Mouse (Mus musculus): ENCODE measurements around the gene Abcc4. TPM values are rescaled to one million over a fixed set of nuclear protein-coding genes. Genes with fewer than 3 reads are reported as not detected.

The Abcc4 gene
- total and polyA plus RNA-seq, 2 experiments from 2014 or later = 2.3 to 4.8 TPM

DNA sequence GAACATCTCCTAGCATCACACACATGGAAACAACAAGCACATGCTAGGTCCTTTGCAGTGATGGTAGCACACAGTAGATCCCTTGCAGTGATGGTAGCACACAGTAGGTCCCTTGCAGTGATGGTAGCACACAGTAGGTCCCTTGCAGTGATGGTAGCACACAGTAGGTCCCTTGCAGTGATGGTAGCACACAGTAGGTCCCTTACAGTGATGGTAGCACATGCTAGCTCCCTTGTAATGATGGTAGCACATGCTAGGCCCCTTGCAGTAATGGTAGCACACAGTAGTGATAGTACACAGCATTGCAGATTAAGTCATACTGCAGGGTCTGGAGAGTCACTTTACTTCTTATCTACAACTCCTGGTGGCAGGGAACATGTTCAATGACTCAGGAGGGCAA is 46.8 kb downstream of the Abcc4 start:
- no peaks in the 10 kb centered on the region for H3K9me3 ChIP-seq (ENCODE audit: low read length)
- H3K4me1 ChIP-seq (ENCODE audit: insufficient read depth, low read length) = no peaks in the 10 kb centered on the region
- H3K9ac ChIP-seq (replicated peaks; ENCODE audit: low read length) = no peak overlapping the region
- no peaks in the 10 kb centered on the region for H3K27me3 ChIP-seq (ENCODE audit: insufficient read depth, low read length)
- H3K4me3 ChIP-seq (ENCODE audit: low read length) = no peak overlapping the region
- TF ChIP-seq CTCF (IDR thresholded peaks at IDR 0.05; ENCODE audit: low read depth) = no peak
- no peak for DNase-seq (ENCODE audit: low spot score)
- H3K27ac ChIP-seq = no peak overlapping the region
- H3K4me2 ChIP-seq (ENCODE audit: low read depth, low read length) = no peak overlapping the region
- H3K36me3 ChIP-seq (ENCODE audit: insufficient read depth, low read length) = no peaks in the 10 kb centered on the region
- ATAC-seq = no peak

DNA sequence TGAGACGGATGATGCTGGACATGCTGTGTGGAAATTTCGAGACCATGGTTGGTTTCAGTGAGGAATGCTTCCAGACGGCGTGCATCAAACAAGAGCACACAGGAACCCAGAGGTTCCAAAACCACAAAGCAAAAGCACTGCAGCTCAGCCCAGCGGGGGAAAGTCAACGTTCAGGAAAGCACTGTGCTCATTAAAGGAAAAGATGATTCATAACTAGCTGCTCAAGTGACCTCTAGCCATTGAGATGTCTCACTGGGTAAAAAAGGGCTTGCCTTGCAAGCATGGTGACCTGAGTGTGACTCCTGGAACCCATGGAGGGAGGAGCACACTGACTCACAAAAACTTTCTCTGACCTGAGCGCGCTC is 47.7 kb downstream of the Abcc4 start:
- no peak for ATAC-seq
- no peak for DNase-seq (ENCODE audit: low spot score)
- Histone ChIP-seq H3K27ac (no peak overlapping the region), H3K4me2 (ENCODE audit: low read depth, low read length) (no peak overlapping the region), H3K4me3 (ENCODE audit: low read length) (no peak overlapping the region), H3K4me1 (ENCODE audit: insufficient read depth, low read length) (no peaks in the 10 kb centered on the region), H3K9ac (replicated peaks; ENCODE audit: low read length) (no peak overlapping the region), H3K9me3 (ENCODE audit: low read length) (no peaks in the 10 kb centered on the region), H3K36me3 (ENCODE audit: insufficient read depth, low read length) (no peaks in the 10 kb centered on the region), H3K27me3 (ENCODE audit: insufficient read depth, low read length) (no peaks in the 10 kb centered on the region)
- 51% methylated on average over 8 of the region's 8 CpGs for WGBS
- TF ChIP-seq CTCF (IDR thresholded peaks at IDR 0.05; ENCODE audit: low read depth) = no peak

DNA sequence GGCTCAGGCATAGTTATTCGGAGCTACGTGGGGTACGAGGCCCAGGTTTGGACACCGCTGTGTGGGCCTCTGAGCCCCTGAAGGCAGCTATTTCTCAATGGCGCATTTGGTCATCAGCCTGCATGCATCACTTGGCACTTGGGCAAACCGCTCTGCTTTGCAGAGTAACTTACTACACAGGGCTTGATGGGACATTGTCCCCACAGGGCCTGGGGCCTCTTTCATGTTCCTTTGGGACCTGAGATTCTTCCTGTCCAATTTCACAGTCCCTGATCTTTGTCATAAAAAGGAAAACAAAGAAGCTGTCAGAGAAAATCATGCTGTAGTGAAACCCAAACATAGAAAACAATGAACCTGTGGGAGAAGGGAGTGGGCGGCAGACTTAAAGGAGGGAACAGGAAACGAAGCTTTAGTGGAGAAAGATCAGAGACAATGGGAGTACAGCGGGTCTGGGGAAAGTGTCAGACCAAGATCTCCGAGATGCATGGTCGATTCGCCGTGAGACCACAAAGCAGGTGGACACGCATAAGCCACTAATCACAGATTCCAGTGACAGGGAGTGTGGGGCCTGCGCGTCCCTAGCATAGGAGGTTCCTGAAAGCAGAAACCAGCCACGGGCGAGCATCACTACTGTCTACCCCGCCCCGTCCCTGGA is 48.2 kb downstream of the Abcc4 start:
- no peak for DNase-seq (ENCODE audit: low spot score)
- WGBS = 40% methylated on average over 20 of the region's 20 CpGs

DNA sequence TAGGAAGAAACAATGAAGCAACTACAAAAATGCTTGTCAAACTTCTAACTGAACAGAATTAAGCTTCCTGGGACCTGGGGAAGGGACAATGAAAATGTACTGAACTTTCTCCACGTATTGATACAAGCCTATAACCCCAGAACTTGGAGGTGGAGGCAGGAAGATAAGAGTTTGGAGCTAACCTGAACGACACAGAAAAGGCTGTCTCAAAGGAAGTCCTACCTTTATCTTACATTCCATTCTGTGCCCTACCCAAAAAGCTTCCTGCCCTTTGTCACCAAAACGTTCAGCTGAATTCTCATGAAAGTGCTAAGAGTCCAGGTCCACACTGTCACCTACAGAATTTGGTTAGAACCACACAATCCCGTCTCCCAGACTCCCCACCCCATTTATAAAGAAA is 48.8 kb downstream of the Abcc4 start:
- no peaks in the 10 kb centered on the region for H3K4me1 ChIP-seq (ENCODE audit: insufficient read depth, low read length)
- ATAC-seq = no peak
- H3K4me3 ChIP-seq (ENCODE audit: low read length) = no peak overlapping the region
- no peak overlapping the region for H3K27ac ChIP-seq
- no peak overlapping the region for H3K4me2 ChIP-seq (ENCODE audit: low read depth, low read length)
- no peaks in the 10 kb centered on the region for H3K36me3 ChIP-seq (ENCODE audit: insufficient read depth, low read length)
- no peak for TF ChIP-seq CTCF (IDR thresholded peaks at IDR 0.05; ENCODE audit: low read depth)
- no peak for DNase-seq (ENCODE audit: low spot score)
- H3K27me3 ChIP-seq (ENCODE audit: insufficient read depth, low read length) = no peaks in the 10 kb centered on the region
- WGBS = 62% methylated on average over 4 of the region's 4 CpGs
- no peak overlapping the region for H3K9ac ChIP-seq (replicated peaks; ENCODE audit: low read length)
- H3K9me3 ChIP-seq (ENCODE audit: low read length) = no peaks in the 10 kb centered on the region

More for the DNA sequence above, 48.2 kb downstream of the Abcc4 start:
- no peak for ATAC-seq
- Histone ChIP-seq H3K27ac (no peak overlapping the region), H3K27me3 (ENCODE audit: insufficient read depth, low read length) (no peaks in the 10 kb centered on the region), H3K9me3 (ENCODE audit: low read length) (no peaks in the 10 kb centered on the region), H3K4me1 (ENCODE audit: insufficient read depth, low read length) (no peaks in the 10 kb centered on the region), H3K4me3 (ENCODE audit: low read length) (no peak overlapping the region), H3K4me2 (ENCODE audit: low read depth, low read length) (no peak overlapping the region), H3K9ac (replicated peaks; ENCODE audit: low read length) (no peak overlapping the region), H3K36me3 (ENCODE audit: insufficient read depth, low read length) (no peaks in the 10 kb centered on the region)
- TF ChIP-seq CTCF (IDR thresholded peaks at IDR 0.05; ENCODE audit: low read depth) = no peak

DNA sequence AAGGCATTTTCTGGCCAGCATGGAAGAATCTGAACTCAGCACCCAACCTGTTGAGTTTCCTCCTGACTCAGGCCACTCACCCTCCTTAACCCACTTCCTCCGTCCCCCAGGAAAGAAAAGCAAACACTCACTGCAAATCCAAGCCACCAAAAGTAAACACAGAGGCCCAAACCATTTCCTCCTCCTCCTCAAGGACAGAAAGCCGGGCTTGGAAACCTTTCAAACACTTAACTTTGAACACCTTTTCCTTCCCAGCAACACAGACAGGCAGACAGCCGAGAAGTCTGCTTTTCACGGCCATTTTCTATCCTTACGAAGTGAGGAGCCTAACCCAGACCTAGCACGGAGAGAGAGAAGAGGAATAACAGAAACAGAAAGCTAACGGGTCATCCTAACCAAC is 50.0 kb downstream of the Abcc4 start:
- Histone ChIP-seq H3K36me3 (ENCODE audit: insufficient read depth, low read length) (no peaks in the 10 kb centered on the region), H3K4me1 (ENCODE audit: insufficient read depth, low read length) (no peaks in the 10 kb centered on the region), H3K4me2 (ENCODE audit: low read depth, low read length) (no peak overlapping the region), H3K27ac (no peak overlapping the region), H3K4me3 (ENCODE audit: low read length) (no peak overlapping the region), H3K9ac (replicated peaks; ENCODE audit: low read length) (no peak overlapping the region), H3K27me3 (ENCODE audit: insufficient read depth, low read length) (no peaks in the 10 kb centered on the region), H3K9me3 (ENCODE audit: low read length) (no peaks in the 10 kb centered on the region)
- WGBS = 84% methylated on average over 7 of the region's 7 CpGs
- TF ChIP-seq CTCF (IDR thresholded peaks at IDR 0.05; ENCODE audit: low read depth) = no peak
- ATAC-seq = no peak
- DNase-seq (ENCODE audit: low spot score) = no peak

DNA sequence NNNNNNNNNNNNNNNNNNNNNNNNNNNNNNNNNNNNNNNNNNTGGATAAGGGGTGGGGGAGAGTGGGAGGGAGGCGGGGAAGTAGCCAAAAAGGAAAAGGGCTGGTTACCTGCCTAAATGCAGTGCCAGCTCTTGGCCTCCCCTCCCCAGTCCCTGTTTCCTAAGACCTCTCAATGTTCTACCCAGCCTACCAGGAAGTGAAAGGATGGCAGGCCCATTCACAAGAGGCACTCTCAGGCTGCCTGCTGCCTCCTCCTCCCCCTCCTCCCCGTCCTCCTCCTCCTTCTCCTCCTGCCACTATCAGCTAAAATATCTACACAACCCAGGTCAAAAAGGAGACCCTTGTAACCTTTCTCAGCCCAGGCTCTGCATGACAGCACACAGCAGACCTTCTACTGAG is 51.1 kb downstream of the Abcc4 start:
- TF ChIP-seq CTCF (IDR thresholded peaks at IDR 0.05; ENCODE audit: low read depth) = no peak
- Histone ChIP-seq H3K4me1 (ENCODE audit: insufficient read depth, low read length) (no peaks in the 10 kb centered on the region), H3K4me2 (ENCODE audit: low read depth, low read length) (no peak overlapping the region), H3K4me3 (ENCODE audit: low read length) (no peak overlapping the region), H3K27me3 (ENCODE audit: insufficient read depth, low read length) (no peaks in the 10 kb centered on the region), H3K9ac (replicated peaks; ENCODE audit: low read length) (no peak overlapping the region), H3K36me3 (ENCODE audit: insufficient read depth, low read length) (no peaks in the 10 kb centered on the region), H3K27ac (no peak overlapping the region), H3K9me3 (ENCODE audit: low read length) (no peaks in the 10 kb centered on the region)
- 68% methylated on average over 2 of the region's 2 CpGs for WGBS
- no peak for ATAC-seq
- DNase-seq (ENCODE audit: low spot score) = no peak

DNA sequence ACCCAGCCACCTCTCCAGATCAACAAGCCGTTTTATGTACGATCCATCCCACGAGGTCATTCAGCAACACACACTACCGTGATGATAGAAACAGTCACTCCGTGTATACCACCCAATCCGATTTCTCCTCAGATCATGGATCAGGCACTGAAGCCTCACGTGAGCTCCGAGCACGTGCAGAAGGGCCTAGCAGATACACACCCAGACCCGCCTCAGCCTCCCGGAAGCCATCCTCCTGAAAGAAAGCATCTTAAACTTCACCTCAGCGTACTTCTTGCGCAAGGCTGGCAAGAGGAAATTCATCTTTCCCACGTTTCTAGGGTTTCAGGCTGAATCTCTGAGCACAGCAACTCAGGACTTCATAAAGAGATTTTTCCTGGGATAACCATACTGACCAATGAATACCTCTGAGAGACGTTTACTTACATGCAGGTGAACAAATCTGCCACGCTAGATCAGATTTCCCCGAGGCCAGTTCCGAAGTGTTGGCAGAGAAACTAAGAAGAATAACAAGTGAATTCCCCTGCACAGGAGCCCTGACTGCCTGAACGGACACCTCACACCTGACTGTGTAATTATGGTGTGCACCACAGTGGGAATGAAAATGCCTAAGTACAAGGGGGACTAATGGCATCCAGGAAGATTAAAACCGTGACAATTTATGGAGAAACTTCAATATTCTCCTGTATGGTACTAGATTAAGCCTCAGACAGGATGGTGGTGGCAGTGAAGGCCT is 54.1 kb downstream of the Abcc4 start:
- Histone ChIP-seq H3K9me3 (ENCODE audit: low read length) (no peaks in the 10 kb centered on the region), H3K4me3 (ENCODE audit: low read length) (no peak overlapping the region), H3K36me3 (ENCODE audit: insufficient read depth, low read length) (no peaks in the 10 kb centered on the region), H3K4me1 (ENCODE audit: insufficient read depth, low read length) (no peaks in the 10 kb centered on the region), H3K4me2 (ENCODE audit: low read depth, low read length) (no peak overlapping the region), H3K27ac (no peak overlapping the region), H3K9ac (replicated peaks; ENCODE audit: low read length) (no peak overlapping the region), H3K27me3 (ENCODE audit: insufficient read depth, low read length) (no peaks in the 10 kb centered on the region)
- no peak for TF ChIP-seq CTCF (IDR thresholded peaks at IDR 0.05; ENCODE audit: low read depth)
- DNase-seq (ENCODE audit: low spot score) (no peak), ATAC-seq (no peak)
- 87% methylated on average over 20 of the region's 20 CpGs for WGBS
